In genomic region chr3:41408821-41409737, GRCm38 (mm10) we compare ENCODE assay signal across 9 mouse cellular contexts.
DNase-seq lines count a peak whose midpoint lies in the region; ATAC-seq and TF ChIP-seq lines count a peak whose summit lies in the region.
"Had no signal": no experiment of that assay in that cellular context is flagged by ENCODE, and none has a peak within 500 bp of the region (broad histone marks: within the 10 kb centered on the region; RNA-seq: fewer than 3 reads in every experiment).

No protein-coding gene starts in this region.

- peak overlapping the region; percentile 73 for H3K4me2 ChIP-seq in stomach, embryonic 16.5 days (ENCODE audit: low read depth, low read length)

- no peak for TF ChIP-seq POLR2A in heart, adult 2 months (IDR thresholded peaks at IDR 0.05; ENCODE audit: insufficient read depth, low read depth, low read length)

- peak overlapping the region; percentile 74 for H3K27ac ChIP-seq in gastrocnemius, adult 2 months
- peak overlapping the region; percentile 81 for H3K27ac ChIP-seq in heart, adult 2 months
- H3K27ac ChIP-seq in stomach, embryonic 16.5 days (ENCODE audit: low read length): peak overlapping the region; percentile 25; the same call in 1 of the 2 replicates

- DNase-seq in gastrocnemius, adult 2 months: no peak
- no peak for DNase-seq in gastrocnemius, postnatal 4 days (ENCODE audit: low spot score in 2 of 2)
- peak; percentile 64 for DNase-seq in adipocyte (ENCODE audit: low spot score)
- peak; percentile 27 to 35 for DNase-seq in heart, adult 2 months
- peak; percentile 32 for DNase-seq in kidney, adult 9 months
- peak; percentile 33 to 37 for DNase-seq in lung, postnatal 4 days
- no peak for DNase-seq in c-Kit-positive CD71-positive TER-119-positive erythroid progenitor cells, embryonic 14.5 days (ENCODE audit: low spot score)

- peak; percentile 8; the same call in 1 of the 2 replicates for TF ChIP-seq CTCF in gastrocnemius, adult 2 months (IDR thresholded peaks at IDR 0.05)
- TF ChIP-seq CTCF in heart, adult 2 months (IDR thresholded peaks at IDR 0.05): peak; percentile 39

- H3K4me1 ChIP-seq in heart, adult 2 months (ENCODE audit: control insufficient read depth, insufficient read depth, low read length): peaks cover 3% of the 10 kb centered on the region
- peaks cover 6% of the 10 kb centered on the region; the same call in 1 of the 2 replicates for H3K4me1 ChIP-seq in stomach, embryonic 16.5 days (ENCODE audit: control insufficient read depth, insufficient read depth, low read length)

- WGBS in heart, adult 2 months: 6% methylated on average over 15 of the region's 15 CpGs
- 7% methylated on average over 15 of the region's 15 CpGs for WGBS in stomach, embryonic 16.5 days

- peak; percentile 82; the same call in 1 of the 2 replicates for ATAC-seq in stomach, embryonic 16.5 days (ENCODE audit: insufficient read depth, low FRiP score)

- H3K79me2 ChIP-seq in heart, adult 2 months (replicated peaks; ENCODE audit: control insufficient read depth, insufficient read depth, low read length): no peaks in the 10 kb centered on the region

- no peak for TF ChIP-seq EP300 in heart, adult 2 months (IDR thresholded peaks at IDR 0.05; ENCODE audit: insufficient read depth, low read depth, low read length)

- peak overlapping the region; percentile 66 for H3K4me3 ChIP-seq in gastrocnemius, adult 2 months
- H3K4me3 ChIP-seq in heart, adult 2 months: peak overlapping the region; percentile 43
- H3K4me3 ChIP-seq in stomach, embryonic 16.5 days (replicated peaks; ENCODE audit: low read length): peak overlapping the region; percentile 38

- no peaks in the 10 kb centered on the region for H3K9me3 ChIP-seq in stomach, embryonic 16.5 days (replicated peaks; ENCODE audit: control insufficient read depth, low read length)
- H3K9me3 ChIP-seq: G1E had no signal

- no peaks in the 10 kb centered on the region for H3K36me3 ChIP-seq in heart, adult 2 months (ENCODE audit: control insufficient read depth, insufficient read depth, low read length)
- H3K36me3 ChIP-seq in stomach, embryonic 16.5 days (ENCODE audit: control insufficient read depth, insufficient read depth, low read length): no peaks in the 10 kb centered on the region
- H3K36me3 ChIP-seq: G1E had no signal

- no peaks in the 10 kb centered on the region for H3K27me3 ChIP-seq in heart, adult 2 months (ENCODE audit: control insufficient read depth, insufficient read depth, low read length)
- H3K27me3 ChIP-seq in stomach, embryonic 16.5 days (ENCODE audit: control insufficient read depth, insufficient read depth, low read length): no peaks in the 10 kb centered on the region

- intact Hi-C loops in gastrocnemius, adult 2 months (cut with DNase I): no loop called here
- intact Hi-C loops in heart, adult 2 months (cut with DNase I): loop anchor here (5.0 kb wide), 1 partner anchor 42 kb away; no protein-coding TSS in a partner anchor

- peak overlapping the region; percentile 46; the same call in 1 of the 2 replicates for H3K9ac ChIP-seq in heart, adult 2 months (ENCODE audit: low read depth, low read length)
- peak overlapping the region; percentile 57 for H3K9ac ChIP-seq in stomach, embryonic 16.5 days (ENCODE audit: low read length)

Comparison
In these comparisons a context has a peak if more than half of its experiments do, and no peak if none do; other contexts are left out.
1. DNase-seq: peak in adipocyte (single experiment), heart, adult 2 months (2 of 2), kidney, adult 9 months (single experiment) and lung, postnatal 4 days (2 of 2); none in gastrocnemius, adult 2 months (single experiment), gastrocnemius, postnatal 4 days (0 of 2) and c-Kit-positive CD71-positive TER-119-positive erythroid progenitor cells, embryonic 14.5 days (single experiment).
2. H3K27ac ChIP-seq: peak in every context shown above with its lines; median percentile 81 in heart, adult 2 months; 74 in gastrocnemius, adult 2 months; 25 in stomach, embryonic 16.5 days.
3. Peak in every context shown above with its lines, with median percentiles within 50 percentile points of each other: H3K4me3 ChIP-seq.